Mouse (Mus musculus): ENCODE data around the gene Hhip.

Hhip gene

GRCm38 (mm10) chr8:80057198-80058174 is at the start of gene Hhip:
Hhip (minus strand) TSS chr8:80058006.
- DNase-seq (ENCODE audit: low spot score in 2 of 2): peak in 1 of 2 experiments; percentile 8

GRCm38 (mm10) chr8:80087021-80087420 is 29.2 kb upstream of the Hhip start:
- no peak for DNase-seq (ENCODE audit: low spot score in 2 of 2)

GRCm38 (mm10) chr8:80058193-80058592 is 387 bp upstream of the Hhip start:
- no peak for DNase-seq (ENCODE audit: low spot score in 2 of 2)

- DNase-seq (ENCODE audit: low spot score in 2 of 2): no peak
Measured at GRCm38 (mm10) chr8:80056331-80057070, 1.3 kb downstream of the Hhip start.

- no peak for DNase-seq (ENCODE audit: low spot score in 2 of 2)
Measured at GRCm38 (mm10) chr8:80055777-80056176, 2.0 kb downstream of the Hhip start.

GRCm38 (mm10) chr8:80055094-80055493 is 2.7 kb downstream of the Hhip start:
- no peak for DNase-seq (ENCODE audit: low spot score in 2 of 2)

GRCm38 (mm10) chr8:80054216-80054615 is 3.6 kb downstream of the Hhip start:
- no peak for DNase-seq (ENCODE audit: low spot score in 2 of 2)

GRCm38 (mm10) chr8:80052838-80053237 is 5.0 kb downstream of the Hhip start:
- no peak for DNase-seq (ENCODE audit: low spot score in 2 of 2)

GRCm38 (mm10) chr8:80051494-80051893 is 6.3 kb downstream of the Hhip start:
- DNase-seq (ENCODE audit: low spot score in 2 of 2): peak in 1 of 2 experiments; percentile 8

- no peak for DNase-seq (ENCODE audit: low spot score in 2 of 2)
Measured at GRCm38 (mm10) chr8:80049256-80050005, 8.4 kb downstream of the Hhip start.

GRCm38 (mm10) chr8:80048256-80048655 is 9.6 kb downstream of the Hhip start:
- no peak for DNase-seq (ENCODE audit: low spot score in 2 of 2)

GRCm38 (mm10) chr8:80037644-80038253 is 20.1 kb downstream of the Hhip start:
- DNase-seq (ENCODE audit: low spot score in 2 of 2): no peak

- no peak for DNase-seq (ENCODE audit: low spot score in 2 of 2)
Measured at GRCm38 (mm10) chr8:80032604-80033003, 25.2 kb downstream of the Hhip start.

GRCm38 (mm10) chr8:80031330-80032293 is 26.2 kb downstream of the Hhip start:
- DNase-seq (ENCODE audit: low spot score in 2 of 2): no peak

GRCm38 (mm10) chr8:80029631-80030030 is 28.2 kb downstream of the Hhip start:
- DNase-seq (ENCODE audit: low spot score in 2 of 2): no peak

- no peak for DNase-seq (ENCODE audit: low spot score in 2 of 2)
Measured at GRCm38 (mm10) chr8:80020469-80020868, 37.3 kb downstream of the Hhip start.

GRCm38 (mm10) chr8:80015818-80016217 is 42.0 kb downstream of the Hhip start:
- no peak for DNase-seq (ENCODE audit: low spot score in 2 of 2)

- DNase-seq (ENCODE audit: low spot score in 2 of 2): no peak
Measured at GRCm38 (mm10) chr8:80004421-80004820, 53.4 kb downstream of the Hhip start.

GRCm38 (mm10) chr8:80002313-80002712 is 55.5 kb downstream of the Hhip start:
- no peak for DNase-seq (ENCODE audit: low spot score in 2 of 2)

GRCm38 (mm10) chr8:79995075-79995474 is 62.7 kb downstream of the Hhip start:
- DNase-seq (ENCODE audit: low spot score in 2 of 2): peak; percentile 18 to 19

All from spleen, postnatal 36 days (tissue).